Mouse (Mus musculus) left cerebral cortex, postnatal 25 days (tissue): ENCODE results near the gene Gpx2. TPM values are rescaled to one million over a fixed set of nuclear protein-coding genes. Genes with fewer than 3 reads are reported as not detected.

ENCODE experiments used
- DNase-seq, 2 experiments: peaks; one replicate each; pipeline ENCODE4 v3.0.0; 2022; ENCODE audit warnings: low spot score in 2 of 2, mixed read lengths in 1 of 2
- intact Hi-C: fragments of 180-260 bp; cut with DNase I; formaldehyde crosslinking; loops from one replicate; pipeline ENCODE4 v1.15.1; 2025
- total RNA-seq, 2 experiments: library from RNA; stranded (reverse); gene quantifications; 2 replicates each; pipeline ENCODE4 v1.2.3; 2021

Gpx2 gene
- total RNA-seq, 2 experiments from 2014 or later: 0.14 TPM

GRCm38 (mm10) chr12:76770841-76771500 lies 24.4 kb downstream of the Gpx2 start:
- intact Hi-C loops: no loop called here
- no peak for DNase-seq

GRCm38 (mm10) chr12:76765901-76766630 lies 29.3 kb downstream of the Gpx2 start:
- intact Hi-C loops: no loop called here
- DNase-seq: peak; percentile 26 to 53

DNA sequence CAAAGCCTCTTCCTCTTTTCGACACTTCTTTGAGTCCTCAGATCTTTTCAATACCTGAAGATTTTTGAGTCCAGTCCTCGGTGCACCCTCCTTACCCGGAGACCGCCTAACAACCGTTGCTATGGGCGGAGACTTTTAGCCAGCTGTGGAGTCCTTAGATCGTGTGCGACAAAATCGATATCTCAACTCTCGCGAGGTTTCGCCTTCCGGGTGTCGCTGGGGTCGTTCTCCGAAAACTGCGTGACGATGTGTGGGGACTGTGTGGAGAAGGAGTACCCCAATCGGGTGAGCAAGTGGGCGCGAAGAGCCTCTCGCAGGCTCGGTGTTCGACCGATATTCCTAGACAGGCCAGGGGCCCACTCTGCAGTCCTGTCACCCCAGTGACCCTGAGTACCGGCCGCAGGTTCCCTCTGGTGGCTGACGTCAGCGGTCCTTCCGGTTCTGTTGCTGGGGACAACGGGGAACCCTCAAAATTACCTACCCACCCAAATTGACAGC lies 30.0 kb downstream of the Gpx2 start, which contains the start of the genes Churc1 and Fntb:
TSS of gene Churc1 (plus strand) at position 185 of the 498 bp plus-strand sequence.
TSS of gene Fntb (plus strand) at position 236 of the 498 bp plus-strand sequence.
- intact Hi-C loops: no loop called here
- DNase-seq: peak; percentile 88 to 91

DNA sequence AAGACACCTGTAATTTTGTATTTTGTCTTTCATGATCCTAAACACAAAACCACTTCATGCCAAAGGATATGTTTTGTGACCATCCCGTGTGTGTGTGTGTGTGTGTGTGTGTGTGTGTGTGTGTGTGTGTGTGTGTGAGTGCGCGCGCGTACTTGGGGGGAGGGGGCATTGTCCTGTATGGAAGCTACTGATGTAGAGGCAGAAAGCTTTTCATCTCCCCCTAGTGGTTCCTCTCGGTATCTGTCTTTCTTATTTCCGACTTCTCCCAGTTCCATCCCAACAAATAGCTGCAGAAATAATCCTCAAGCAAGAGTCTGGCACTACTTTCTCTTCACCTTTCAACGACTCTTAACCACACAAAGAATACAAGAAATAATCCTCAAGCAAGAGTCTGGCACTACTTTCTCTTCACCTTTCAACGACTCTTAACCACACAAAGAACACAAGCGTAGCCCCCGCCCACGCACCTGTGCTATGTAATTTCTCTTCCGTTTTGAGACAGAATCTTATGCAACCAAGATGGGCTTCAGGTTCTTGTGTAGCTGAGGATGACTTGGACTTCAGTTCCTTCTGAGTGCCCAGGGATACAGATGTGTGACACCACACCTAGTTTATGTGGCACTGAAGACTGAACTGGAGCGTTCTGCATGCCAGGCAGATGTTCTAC lies 42.6 kb downstream of the Gpx2 start:
- DNase-seq: peak; percentile 58 to 84
- intact Hi-C loops: loop anchor here (5.0 kb wide), 1 partner anchor 100 kb away; no protein-coding TSS in a partner anchor

- intact Hi-C loops: loop anchor here (5.0 kb wide), 1 partner anchor 99 kb away; no protein-coding TSS in a partner anchor
- no peak for DNase-seq
Measured at GRCm38 (mm10) chr12:76750866-76751459, 44.4 kb downstream of the Gpx2 start.

Other genes starting within 250 kb of the Gpx2 start
- 10 to 100 TPM; 75.3 to 82.1 TPM for gene Sptb, start 85.0 kb downstream of the Gpx2 start, total RNA-seq
- gene Churc1, start 30.0 kb downstream of the Gpx2 start, total RNA-seq: 10 to 100 TPM; 32.0 to 34.3 TPM
- 10 to 100 TPM; 23.3 to 28.3 TPM for gene Fntb, start 30.0 kb downstream of the Gpx2 start, total RNA-seq
- gene Rab15, start 27.4 kb upstream of the Gpx2 start, total RNA-seq: 100 to 1,000 TPM; 267 to 271 TPM
- 10 to 100 TPM; 73.5 to 74.7 TPM for gene Max, start 166.6 kb upstream of the Gpx2 start, total RNA-seq